Mouse (Mus musculus): Measurements from ENCODE around the gene Gga2.

GRCm38 (mm10) chr7:121962571-121962959 lies 58.5 kb downstream of the Gga2 start:
- TF ChIP-seq TAL1 (IDR thresholded peaks at IDR 0.05; ENCODE audit: low read length) (no peak), GATA1 (IDR thresholded peaks at IDR 0.05; ENCODE audit: low read length) (no peak)

Data from erythroblast, embryonic 14.5 days (primary cell).